ENCODE assay signal across 37 mouse cellular contexts in the genomic region with DNA sequence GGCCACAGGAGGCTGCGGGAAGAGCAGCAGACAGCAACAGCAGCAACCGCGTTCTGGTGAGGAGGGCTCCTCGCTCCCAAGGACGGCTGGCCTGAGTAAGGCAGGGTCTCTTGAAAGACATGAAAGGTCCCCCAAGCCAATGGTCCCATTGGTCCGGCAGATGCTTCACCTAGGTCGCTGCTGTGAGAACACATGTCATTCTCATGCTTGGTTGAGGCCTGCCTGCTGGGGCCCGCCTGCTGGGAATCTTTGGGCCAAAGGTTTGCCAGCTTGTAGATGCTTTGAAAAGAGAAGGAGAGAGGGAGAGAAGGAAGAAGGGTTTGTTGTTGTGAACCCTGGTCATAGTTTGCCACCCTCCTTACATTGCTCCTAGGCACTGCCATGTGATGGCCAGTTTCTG. TPM values are rescaled to one million over a fixed set of nuclear protein-coding genes. Genes with fewer than 3 reads are reported as not detected.
A peak's percentile ranks its signal among the peaks of the same experiment; 100 is the strongest.
DNase-seq lines count a peak whose midpoint lies in the region; ATAC-seq lines count a peak whose summit lies in the region.
"Had no signal": no experiment of that assay in that cellular context is flagged by ENCODE, and none has a peak within 500 bp of the region (broad histone marks: within the 10 kb centered on the region; RNA-seq: fewer than 3 reads in every experiment).

No protein-coding gene starts in this region.

- WGBS in liver, embryonic 13.5 days (ENCODE audit: insufficient replicate concordance): 87% methylated on average over 8 of the region's 8 CpGs
- WGBS in kidney, embryonic 14.5 days: 87% methylated on average over 8 of the region's 8 CpGs

- peaks cover 76% of the 10 kb centered on the region for H3K4me1 ChIP-seq in liver, embryonic 13.5 days (replicated peaks)
- peaks cover 12% of the 10 kb centered on the region for H3K4me1 ChIP-seq in kidney, embryonic 14.5 days (ENCODE audit: control insufficient read depth, insufficient read depth, low read length)

- peaks cover 51% of the 10 kb centered on the region for H3K36me3 ChIP-seq in liver, embryonic 13.5 days
- no peaks in the 10 kb centered on the region for H3K36me3 ChIP-seq in kidney, embryonic 14.5 days (ENCODE audit: control insufficient read depth, insufficient read depth, low read length)
- H3K36me3 ChIP-seq: embryonic facial prominence, embryonic 12.5 days; forebrain, embryonic 10.5 days; heart, embryonic 12.5 days; kidney, embryonic 15.5 days; limb, embryonic 15.5 days had no signal

- intact Hi-C loops in left cerebral cortex, postnatal 4 days (cut with DNase I): loop anchor here (5.0 kb wide), 1 partner anchor 103 kb away; no protein-coding TSS in a partner anchor

- H3K9ac ChIP-seq in liver, embryonic 13.5 days: 0 out of 2 replicates have a peak overlapping the region, but pooled peaks have one; percentile 98
- no peak overlapping the region for H3K9ac ChIP-seq in kidney, embryonic 14.5 days (ENCODE audit: low read depth, low read length)
- H3K9ac ChIP-seq: embryonic facial prominence, embryonic 12.5 days; forebrain, embryonic 15.5 days; heart, embryonic 12.5 days; hindbrain, embryonic 15.5 days; kidney, embryonic 15.5 days; limb, embryonic 15.5 days; lung, embryonic 14.5 days had no signal

- peak overlapping the region; percentile 100 for H3K27ac ChIP-seq in liver, embryonic 13.5 days
- H3K27ac ChIP-seq in kidney, embryonic 14.5 days (ENCODE audit: low read depth, low read length): no peak overlapping the region
- H3K27ac ChIP-seq: embryonic facial prominence, embryonic 12.5 days; forebrain, embryonic 15.5 days; gastrocnemius, adult 2 months; heart, adult 2 months; hindbrain, embryonic 15.5 days; kidney, embryonic 15.5 days; layer of hippocampus, adult 2 months; limb, embryonic 10.5 days; limb, embryonic 15.5 days; stomach, postnatal 0 days had no signal

- no peak overlapping the region for H3K4me2 ChIP-seq in liver, embryonic 13.5 days
- H3K4me2 ChIP-seq in kidney, embryonic 14.5 days (replicated peaks; ENCODE audit: low read depth, low read length): no peak overlapping the region
- H3K4me2 ChIP-seq: embryonic facial prominence, embryonic 12.5 days; forebrain, embryonic 15.5 days; heart, embryonic 12.5 days; hindbrain, embryonic 15.5 days; kidney, embryonic 15.5 days; limb, embryonic 15.5 days; lung, embryonic 14.5 days had no signal

- H3K9me3 ChIP-seq in liver, embryonic 13.5 days (replicated peaks): no peaks in the 10 kb centered on the region
- H3K9me3 ChIP-seq in kidney, embryonic 14.5 days (ENCODE audit: control insufficient read depth, low read length): no peaks in the 10 kb centered on the region
- H3K9me3 ChIP-seq: embryonic facial prominence, embryonic 12.5 days; forebrain, embryonic 10.5 days; forebrain, embryonic 15.5 days; heart, embryonic 12.5 days; hindbrain, embryonic 15.5 days; kidney, embryonic 15.5 days; limb, embryonic 10.5 days; limb, embryonic 15.5 days had no signal

- no peak for ATAC-seq in liver, embryonic 13.5 days (ENCODE audit: low read depth)
- no peak for ATAC-seq in kidney, embryonic 14.5 days (ENCODE audit: low FRiP score, low TSS enrichment)
- ATAC-seq: activated CD4-positive, CD25-positive, alpha-beta regulatory T cell, adult 4 months; forebrain, embryonic 15.5 days; inflammation-experienced regulatory T-cells, adult 6 months; midbrain, embryonic 16.5 days had no signal

- H3K4me3 ChIP-seq in liver, embryonic 13.5 days (replicated peaks): no peak overlapping the region
- H3K4me3 ChIP-seq in kidney, embryonic 14.5 days (ENCODE audit: low read length): no peak overlapping the region
- H3K4me3 ChIP-seq: embryonic facial prominence, embryonic 12.5 days; forebrain, embryonic 10.5 days; forebrain, embryonic 15.5 days; gastrocnemius, adult 2 months; heart, adult 2 months; heart, embryonic 12.5 days; hindbrain, embryonic 15.5 days; kidney, embryonic 15.5 days; layer of hippocampus, adult 2 months; limb, embryonic 10.5 days; limb, embryonic 15.5 days had no signal

- H3K27me3 ChIP-seq in liver, embryonic 13.5 days: no peaks in the 10 kb centered on the region
- H3K27me3 ChIP-seq in kidney, embryonic 14.5 days (ENCODE audit: control insufficient read depth, insufficient read depth, low read length): no peaks in the 10 kb centered on the region
- H3K27me3 ChIP-seq: embryonic facial prominence, embryonic 12.5 days; forebrain, embryonic 15.5 days; heart, embryonic 12.5 days; hindbrain, embryonic 15.5 days; kidney, embryonic 15.5 days; limb, embryonic 15.5 days had no signal

- peak; percentile 58 for DNase-seq in left cerebral cortex, postnatal 4 days
- DNase-seq in left cerebral cortex, adult 9 months (ENCODE audit: low spot score in 2 of 2): no peak
- peak; percentile 57 for DNase-seq in brain, adult 2 months (ENCODE audit: low read depth, low spot score)
- peak; percentile 73 for DNase-seq in cerebellum, adult 9-11 months
- DNase-seq in liver, embryonic 13.5 days: no peak
- no peak for DNase-seq in urinary bladder, adult 2 months (ENCODE audit: low spot score)
- DNase-seq: adrenal gland, adult 2 months; adrenal gland, postnatal 36 days; B cell, adult 2 months; gastrocnemius, adult 2 months; gastrocnemius, postnatal 36 days; heart, adult 2 months; kidney, adult 11 months; kidney, postnatal 36 days; lung, embryonic 14.5 days; lung, postnatal 14 days; thymus, adult 2 months; thymus, postnatal 36 days had no signal

RNA-seq across cellular contexts. Expression of gene Apeh, which starts 5.2 kb away (rescaled TPM):
- total RNA-seq in left cerebral cortex, postnatal 4 days (2021): 10 to 100 TPM; 46.1 to 50.1 TPM
- 176 and 195 TPM in 2 replicates for polyA plus RNA-seq in liver, embryonic 13.5 days (2015; fragmentation: Nextera tagmentation; extraction: Ambion mirVana)
- 58.4 and 64.1 TPM in 2 replicates for polyA plus RNA-seq in urinary bladder, adult 2 months (2012; rRNA removed)
- polyA plus RNA-seq in kidney, embryonic 14.5 days (2014; fragmentation: Nextera tagmentation; extraction: Ambion mirVana): 55.2 and 57.8 TPM in 2 replicates

RNA-seq across cellular contexts. Expression of gene Rnf123, which starts 16.5 kb away (rescaled TPM):
- 10 to 100 TPM; 92.5 to 93.8 TPM for total RNA-seq in left cerebral cortex, postnatal 4 days (2021)
- 80.8 and 88.0 TPM in 2 replicates for polyA plus RNA-seq in liver, embryonic 13.5 days (2015; fragmentation: Nextera tagmentation; extraction: Ambion mirVana)
- 54.6 and 60.6 TPM in 2 replicates for polyA plus RNA-seq in urinary bladder, adult 2 months (2012; rRNA removed)
- 20.0 and 30.9 TPM in 2 replicates for polyA plus RNA-seq in kidney, embryonic 14.5 days (2014; fragmentation: Nextera tagmentation; extraction: Ambion mirVana)

RNA-seq across cellular contexts. Expression of gene Mst1, which starts 19.4 kb away (rescaled TPM):
- total RNA-seq in left cerebral cortex, postnatal 4 days (2021): not detected
- polyA plus RNA-seq in liver, embryonic 13.5 days (2015; fragmentation: Nextera tagmentation; extraction: Ambion mirVana): 15.5 and 18.6 TPM in 2 replicates
- polyA plus RNA-seq in urinary bladder, adult 2 months (2012; rRNA removed): 5.6 and 6.2 TPM in 2 replicates
- polyA plus RNA-seq in kidney, embryonic 14.5 days (2014; fragmentation: Nextera tagmentation; extraction: Ambion mirVana): not detected in 2 replicates
- total RNA-seq: gastrocnemius, adult 2 months; gastrocnemius, postnatal 36 days; heart, adult 2 months; hematopoietic stem cell, adult 5-6 weeks; layer of hippocampus, adult 2 months; layer of hippocampus, postnatal 14 days; left cerebral cortex, adult 8-10 months; neutrophil, adult 5-6 weeks had no signal
- polyA plus RNA-seq: forebrain, embryonic 15.5 days; heart, postnatal 0 days; midbrain, embryonic 16.5 days had no signal

RNA-seq across cellular contexts. Expression of gene Amigo3, which starts 46.7 kb away (rescaled TPM):
- total RNA-seq in left cerebral cortex, postnatal 4 days (2021): 1 to 10 TPM; 1.6 to 2.8 TPM
- polyA plus RNA-seq in liver, embryonic 13.5 days (2015; fragmentation: Nextera tagmentation; extraction: Ambion mirVana): 1.2 and 1.4 TPM in 2 replicates
- 2.3 and 2.6 TPM in 2 replicates for polyA plus RNA-seq in urinary bladder, adult 2 months (2012; rRNA removed)
- 1.6 and 2.1 TPM in 2 replicates for polyA plus RNA-seq in kidney, embryonic 14.5 days (2014; fragmentation: Nextera tagmentation; extraction: Ambion mirVana)

RNA-seq across cellular contexts. Expression of gene Gmppb, which starts 50.6 kb away (rescaled TPM):
- 10 to 100 TPM; 15.2 to 15.5 TPM for total RNA-seq in left cerebral cortex, postnatal 4 days (2021)
- 21.0 TPM in 2 replicates for polyA plus RNA-seq in liver, embryonic 13.5 days (2015; fragmentation: Nextera tagmentation; extraction: Ambion mirVana)
- 18.8 and 23.9 TPM in 2 replicates for polyA plus RNA-seq in urinary bladder, adult 2 months (2012; rRNA removed)
- 19.8 and 20.8 TPM in 2 replicates for polyA plus RNA-seq in kidney, embryonic 14.5 days (2014; fragmentation: Nextera tagmentation; extraction: Ambion mirVana)

Comparison
In these comparisons a context has a peak if more than half of its experiments do, and no peak if none do; other contexts are left out.
1. DNase-seq: peak in left cerebral cortex, postnatal 4 days (single experiment), brain, adult 2 months (single experiment) and cerebellum, adult 9-11 months (single experiment); none in left cerebral cortex, adult 9 months (0 of 2), liver, embryonic 13.5 days (single experiment) and urinary bladder, adult 2 months (single experiment).